Mouse (Mus musculus): ENCODE data around the gene Polm.

DNA sequence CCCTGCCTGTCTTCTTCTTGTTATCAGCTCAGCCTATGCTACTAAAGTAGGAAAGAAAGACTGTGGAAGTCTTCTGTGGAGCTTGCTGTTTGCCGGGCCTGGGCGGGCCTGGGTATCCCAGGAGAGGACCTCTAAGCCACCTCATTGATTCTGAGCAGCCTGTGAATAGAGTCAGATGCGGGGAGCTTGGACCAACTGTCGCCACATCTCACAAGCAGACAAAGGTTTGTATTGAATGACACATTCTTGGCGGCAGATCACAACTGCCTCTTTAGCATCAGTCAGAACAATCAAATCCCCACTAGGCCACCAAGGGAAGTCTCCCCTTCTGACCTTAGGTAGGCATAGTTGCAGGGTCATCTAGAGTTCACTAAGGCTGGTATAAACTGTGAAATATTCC, 49.4 kb upstream of the Polm start:
- TF ChIP-seq CTCF (IDR thresholded peaks at IDR 0.05; ENCODE audit: control insufficient read depth, insufficient read depth, insufficient read length) (no peak), MYOD1 (IDR thresholded peaks at IDR 0.05; ENCODE audit: control insufficient read depth, insufficient read length, low read depth) (no peak)

All from C2C12 (cell line).